Mouse (Mus musculus): ENCODE data around the gene Dctn1.
A peak's percentile ranks its signal among the peaks of the same experiment; 100 is the strongest.

Gene Dctn1

DNA sequence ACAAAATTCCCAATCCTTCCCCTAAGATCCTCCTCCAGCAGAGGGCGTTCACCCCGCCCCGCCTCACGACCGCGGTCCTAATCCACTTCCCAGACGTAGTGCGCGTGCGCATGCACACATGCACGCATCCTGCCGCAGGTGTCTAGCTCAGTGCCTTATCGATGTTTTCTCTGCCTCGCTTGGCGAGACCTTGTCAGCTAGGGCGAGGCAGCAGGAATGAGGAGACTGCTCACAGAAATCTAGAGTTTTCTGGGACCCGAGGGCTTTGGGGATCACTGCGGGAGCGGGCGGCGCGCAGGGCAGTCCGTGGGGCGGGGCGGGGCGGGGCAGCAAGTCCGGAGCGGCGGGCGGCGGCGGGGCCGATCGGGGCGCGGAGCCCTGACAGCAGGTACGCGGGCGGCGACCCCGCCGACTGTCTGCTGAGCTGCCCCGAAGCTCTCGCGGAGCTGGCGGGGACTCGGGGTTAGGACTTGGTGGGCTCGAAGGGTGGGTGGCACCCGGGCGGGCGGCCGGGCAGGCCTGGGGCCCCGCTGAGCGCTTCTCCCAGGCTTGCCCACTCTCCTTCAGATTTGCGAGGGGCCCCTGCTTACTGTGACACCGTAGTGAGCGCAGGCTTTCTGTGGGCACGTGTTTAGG, at the start of gene Dctn1:
TSS of gene Dctn1 (plus strand) at position 314 of the 636 bp plus-strand sequence.
- peak; percentile 90 for DNase-seq (ENCODE audit: extremely low read depth, insufficient read length, low spot score)

DNA sequence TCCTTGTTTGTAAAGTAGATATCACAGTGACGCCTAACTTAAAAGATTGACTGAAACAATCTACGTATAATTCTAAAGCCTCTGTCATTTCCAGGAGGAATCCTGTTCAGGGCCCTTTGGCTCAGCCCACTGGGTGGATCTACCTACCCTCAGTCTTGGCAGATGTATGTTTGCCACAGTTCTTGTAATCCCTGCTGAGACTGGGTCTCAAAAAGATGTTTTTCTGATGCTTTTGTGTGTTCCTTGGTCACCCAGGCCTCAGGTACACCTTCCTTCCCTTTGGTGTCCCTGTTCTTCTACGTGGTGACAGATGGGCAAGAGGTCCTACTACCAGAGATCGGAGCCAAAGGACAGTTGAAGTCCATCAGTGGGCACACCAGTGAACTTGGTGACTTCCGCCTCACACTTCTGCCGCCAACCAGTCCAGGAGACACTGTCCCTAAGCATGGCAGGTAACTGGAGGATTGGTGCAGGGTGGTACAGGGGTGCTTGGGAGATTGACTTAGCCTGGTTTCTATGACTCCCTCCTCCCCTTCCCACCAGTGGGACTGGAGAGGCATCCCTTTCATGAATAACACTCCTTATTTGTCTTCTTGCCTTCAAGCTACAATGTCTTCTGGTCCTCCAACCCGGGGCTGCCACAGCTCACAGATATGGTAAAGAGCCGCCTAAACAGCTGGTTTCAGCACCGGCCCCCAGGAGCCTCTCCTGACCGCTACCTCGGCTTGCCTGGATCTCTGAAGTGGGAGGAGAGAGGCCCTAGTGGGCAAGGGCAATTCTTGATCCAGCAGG, 49.2 kb upstream of the Dctn1 start:
- no peak for DNase-seq (ENCODE audit: extremely low read depth, insufficient read length, low spot score)

DNA sequence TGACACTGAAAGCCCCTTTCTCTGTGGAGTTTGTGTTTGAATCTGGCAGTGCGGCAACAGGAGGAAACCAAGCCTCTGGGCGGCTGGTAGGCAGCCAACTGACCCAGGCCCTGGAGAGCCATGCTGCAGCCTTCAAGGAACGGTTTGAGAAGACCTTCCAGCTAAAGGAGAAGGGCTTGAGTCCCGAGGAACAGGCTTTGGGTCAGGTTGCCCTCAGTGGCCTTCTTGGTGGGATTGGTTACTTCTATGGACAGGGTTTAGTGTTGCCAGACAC, 48.6 kb upstream of the Dctn1 start:
- DNase-seq (ENCODE audit: extremely low read depth, insufficient read length, low spot score), result no peak

DNA sequence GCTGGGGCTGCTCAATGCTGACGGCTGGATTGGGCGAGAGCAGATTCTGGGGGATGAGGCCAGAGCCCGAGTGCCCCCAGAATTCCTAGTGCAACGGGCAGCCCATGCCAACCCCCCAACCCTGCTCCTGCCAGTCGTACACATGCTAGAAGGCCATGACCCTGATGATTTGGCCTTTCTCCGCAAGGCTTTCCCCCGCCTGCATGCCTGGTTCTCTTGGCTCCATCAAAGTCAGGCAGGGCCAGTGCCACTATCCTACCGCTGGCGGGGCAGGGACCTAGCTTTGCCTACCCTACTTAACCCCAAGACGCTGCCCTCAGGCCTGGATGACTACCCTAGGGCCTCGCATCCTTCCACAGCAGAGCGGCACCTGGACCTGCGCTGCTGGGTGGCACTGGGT, 48.1 kb upstream of the Dctn1 start:
- no peak for DNase-seq (ENCODE audit: extremely low read depth, insufficient read length, low spot score)

DNA sequence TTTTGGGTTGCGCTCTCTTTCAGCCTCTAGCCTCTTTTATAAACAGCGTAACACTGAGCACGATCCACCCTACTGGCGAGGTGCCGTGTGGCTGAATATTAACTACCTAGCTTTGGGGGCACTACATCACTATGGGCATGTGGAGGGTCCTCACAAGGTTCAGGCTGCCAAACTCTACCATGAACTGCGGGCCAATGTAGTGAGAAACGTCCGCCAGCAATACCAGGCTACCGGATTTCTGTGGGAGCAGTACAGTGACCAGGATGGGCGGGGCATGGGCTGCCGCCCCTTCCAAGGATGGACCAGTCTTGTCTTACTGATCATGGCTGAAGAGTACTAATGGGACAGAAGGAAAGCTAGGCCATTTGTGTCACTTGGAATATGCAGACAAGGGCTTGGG, 47.4 kb upstream of the Dctn1 start:
- DNase-seq (ENCODE audit: extremely low read depth, insufficient read length, low spot score), result no peak

DNA sequence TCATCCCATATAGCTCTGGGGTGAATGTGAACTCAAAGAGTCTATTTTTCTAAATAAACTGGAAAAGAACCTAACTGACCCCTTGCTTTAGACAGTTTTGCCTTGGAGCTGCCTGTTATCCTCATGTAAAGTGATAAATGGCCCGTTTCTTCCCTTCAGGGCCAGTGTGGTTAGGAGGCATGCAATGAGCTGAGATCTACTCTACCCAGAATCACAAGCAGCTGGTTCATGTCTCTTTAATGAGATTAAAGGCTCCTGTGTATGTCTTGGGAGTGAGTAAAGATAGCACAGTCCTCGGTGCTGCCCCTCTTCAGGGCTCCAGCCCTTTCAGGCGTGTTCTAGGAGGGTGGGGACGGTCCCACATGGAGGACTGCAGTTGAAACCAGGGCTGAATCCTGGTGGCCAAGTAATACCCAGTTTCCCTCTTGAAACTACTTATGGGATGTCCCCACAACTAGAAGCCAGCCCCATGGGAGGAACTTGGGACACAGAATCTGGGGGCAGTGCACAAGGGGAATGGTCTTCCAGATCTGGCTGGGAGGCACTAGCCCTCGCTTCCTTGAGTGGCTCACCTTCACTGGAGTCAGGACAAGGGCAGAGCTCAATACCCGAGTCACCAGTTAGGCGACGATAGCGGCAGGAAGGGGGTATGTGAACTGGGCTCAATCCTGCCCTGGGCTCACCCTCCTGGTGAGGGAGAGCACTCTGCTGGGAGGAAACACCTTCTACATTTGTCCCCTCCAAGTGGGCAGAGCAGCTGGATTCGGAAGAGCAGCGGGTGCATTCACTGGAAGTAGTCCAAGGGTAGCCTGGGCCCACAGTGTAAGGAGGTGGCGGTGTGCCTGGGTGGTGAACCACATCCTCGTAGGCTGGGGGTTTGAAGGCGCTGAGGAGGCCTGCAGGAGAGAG, 46.6 kb upstream of the Dctn1 start:
- peak; percentile 49 for DNase-seq (ENCODE audit: extremely low read depth, insufficient read length, low spot score)

DNA sequence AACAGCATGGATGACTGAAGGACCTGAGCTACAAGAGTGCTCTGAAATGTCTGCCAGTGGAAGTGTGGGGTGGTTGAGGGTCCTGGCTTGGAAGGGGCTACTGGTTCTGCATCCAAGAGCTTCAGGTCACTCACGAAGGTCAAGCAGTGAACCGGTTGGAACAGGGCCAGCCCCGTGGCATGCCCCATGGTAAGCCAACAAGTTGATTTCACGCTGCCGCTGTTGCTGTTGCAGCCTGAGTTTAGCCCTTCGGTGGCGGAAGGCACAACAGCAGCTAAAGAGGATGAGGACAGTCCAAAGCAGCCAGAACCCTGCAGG, 46.0 kb upstream of the Dctn1 start:
- no peak for DNase-seq (ENCODE audit: extremely low read depth, insufficient read length, low spot score)

DNA sequence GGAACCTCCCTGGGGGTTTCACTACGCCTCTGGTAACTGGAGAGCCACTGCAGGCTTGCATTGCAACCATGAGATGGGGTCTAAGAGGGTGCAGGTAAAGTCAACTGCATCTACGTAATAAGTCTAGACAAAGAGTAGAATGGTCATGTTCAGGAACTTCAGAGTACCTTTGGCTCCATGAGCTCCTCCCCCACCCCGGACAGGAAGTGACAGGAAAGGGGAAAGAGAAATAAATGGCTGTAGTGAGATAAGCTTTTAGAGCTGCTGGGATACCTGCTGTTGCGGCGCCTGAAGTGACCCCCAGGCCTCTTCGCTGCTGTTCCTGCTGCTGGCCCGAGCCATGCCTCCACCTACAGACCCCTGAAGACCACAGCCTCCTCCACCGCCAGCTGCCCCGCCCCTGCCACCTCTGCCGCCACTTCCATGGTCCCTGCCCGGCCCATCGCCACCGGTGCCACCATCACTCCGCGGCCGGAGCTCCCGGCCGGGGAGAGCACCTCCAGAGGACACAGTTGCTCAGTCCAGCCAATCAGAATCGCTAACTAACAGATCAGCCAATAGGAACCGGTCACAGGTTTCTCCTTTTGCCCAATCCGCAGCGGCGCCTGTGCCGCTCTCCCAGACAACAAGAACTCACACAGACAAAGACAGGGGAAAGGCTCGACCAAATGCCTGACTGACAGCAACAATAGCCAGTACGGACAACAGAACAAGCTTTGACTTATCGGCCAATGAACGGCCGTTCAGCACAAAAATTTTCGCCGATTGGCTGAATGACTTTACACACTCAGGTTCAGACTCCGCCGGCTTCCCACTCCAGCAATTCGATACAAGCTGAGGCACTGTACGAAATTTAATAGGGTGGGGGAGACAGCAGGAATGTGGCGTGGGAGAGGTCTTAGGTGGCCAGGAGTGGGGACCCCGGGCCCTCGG, 44.5 kb upstream of the Dctn1 start, which contains the start of gene Wbp1:
TSS of gene Wbp1 (minus strand) at position 630 of the 933 bp plus-strand sequence.
- peak; percentile 92 for DNase-seq (ENCODE audit: extremely low read depth, insufficient read length, low spot score)

DNA sequence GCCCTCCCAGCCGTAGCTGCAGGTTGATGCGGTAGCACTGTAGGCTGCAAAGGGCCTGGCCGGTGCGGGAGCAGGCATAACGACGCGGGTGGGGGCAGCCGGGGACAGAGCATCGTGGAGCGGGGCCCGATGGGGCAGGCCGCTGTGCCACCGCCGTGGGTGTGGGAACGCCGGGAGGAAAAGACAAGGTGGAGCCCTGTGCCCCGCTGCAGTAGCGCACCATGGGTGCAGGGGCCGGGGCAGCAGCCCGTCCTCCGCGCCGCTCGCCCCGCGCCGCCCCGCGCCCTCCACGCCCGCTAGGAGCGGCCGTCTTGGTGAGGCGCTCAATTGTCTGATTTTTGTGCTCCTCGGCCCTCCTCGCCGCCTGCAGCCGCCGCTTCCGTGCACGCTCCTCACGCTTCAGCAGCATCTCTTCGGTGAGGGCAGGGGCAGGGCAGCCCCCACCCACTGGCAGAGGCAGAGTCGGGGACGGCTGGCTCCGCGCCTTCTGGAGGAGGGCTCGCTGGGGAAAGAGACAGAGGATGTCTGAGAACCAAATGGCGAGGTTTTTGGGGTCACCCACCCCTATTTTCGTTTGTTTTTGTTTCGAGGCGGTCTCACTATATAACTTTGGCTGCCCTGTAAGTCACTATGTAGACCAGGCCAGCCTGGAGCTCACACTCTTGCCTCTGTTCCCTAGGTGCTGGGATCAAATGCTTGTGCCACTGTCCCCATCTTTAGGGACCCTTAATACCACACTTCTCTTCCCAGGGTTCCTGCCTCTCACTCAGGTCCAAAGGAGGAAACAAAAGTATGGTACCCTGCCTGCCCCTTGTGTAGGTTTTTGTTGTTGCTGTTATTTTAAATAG, 43.6 kb upstream of the Dctn1 start:
- DNase-seq (ENCODE audit: extremely low read depth, insufficient read length, low spot score), result no peak

DNA sequence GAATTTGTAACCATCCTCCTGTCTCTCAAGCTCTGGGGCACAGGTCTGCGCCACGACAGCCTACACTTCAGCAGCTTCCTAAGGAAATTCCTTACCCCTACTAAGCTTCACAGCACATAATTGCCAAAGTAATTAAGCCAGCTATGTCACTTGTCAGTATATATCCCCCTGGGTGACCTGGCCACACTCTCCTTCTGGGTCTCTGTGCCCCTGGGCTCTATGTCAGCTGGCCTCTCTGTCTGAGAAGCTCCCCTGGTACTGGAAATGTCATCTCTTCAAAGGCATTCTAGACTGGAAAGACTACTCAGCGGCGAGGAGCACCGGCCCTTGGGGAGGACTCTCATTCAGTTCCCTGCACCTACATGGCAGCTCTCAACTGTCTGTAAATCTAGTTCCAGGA, 42.8 kb upstream of the Dctn1 start:
- no peak for DNase-seq (ENCODE audit: extremely low read depth, insufficient read length, low spot score)

DNA sequence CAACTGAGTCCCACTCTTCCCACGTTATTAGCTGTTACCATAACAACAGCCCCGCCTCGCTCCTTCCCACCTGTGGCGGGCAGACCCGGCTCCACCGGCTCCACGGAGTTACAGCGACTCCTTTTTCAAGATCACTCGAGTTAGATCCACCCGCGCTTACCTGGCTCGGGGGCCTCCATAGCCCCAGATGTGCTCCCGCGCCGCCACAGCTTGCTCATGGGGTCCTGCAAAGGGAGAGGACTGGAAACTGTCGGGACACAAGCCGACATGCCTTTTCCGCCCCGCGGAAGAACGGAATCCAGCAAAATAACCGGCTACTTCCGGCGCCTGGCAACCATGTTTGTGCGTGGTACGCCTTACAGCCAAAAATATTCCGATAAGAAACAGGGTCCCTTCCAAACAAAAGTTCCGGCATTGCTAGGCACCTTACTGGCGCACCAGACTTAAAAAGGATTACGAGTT, 40.8 kb upstream of the Dctn1 start:
- peak; percentile 86 for DNase-seq (ENCODE audit: extremely low read depth, insufficient read length, low spot score)

DNA sequence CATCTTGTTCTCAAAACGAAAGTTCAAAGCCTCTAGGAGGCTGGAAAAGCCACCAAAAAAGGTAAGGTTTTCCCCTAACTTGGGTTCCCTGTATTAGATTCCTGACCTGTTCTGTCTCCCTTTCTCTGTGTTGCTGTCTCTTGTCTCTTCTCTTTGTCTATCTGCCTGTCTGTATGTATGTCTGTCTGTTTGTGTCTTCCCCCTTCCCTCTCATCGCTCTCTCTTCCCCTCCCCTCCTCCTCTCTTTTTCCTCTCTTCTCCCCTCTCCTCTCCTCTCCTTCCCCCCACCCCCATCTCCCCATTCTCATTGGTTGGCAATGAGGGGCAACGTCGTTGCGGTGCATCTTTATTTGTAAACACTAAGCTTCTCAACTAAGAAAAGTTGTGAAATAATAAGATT, 40.4 kb upstream of the Dctn1 start, which contains the start of gene Ino80b:
TSS of gene Ino80b (minus strand) at position 101 of the 400 bp plus-strand sequence.
- DNase-seq (ENCODE audit: extremely low read depth, insufficient read length, low spot score), result no peak

DNA sequence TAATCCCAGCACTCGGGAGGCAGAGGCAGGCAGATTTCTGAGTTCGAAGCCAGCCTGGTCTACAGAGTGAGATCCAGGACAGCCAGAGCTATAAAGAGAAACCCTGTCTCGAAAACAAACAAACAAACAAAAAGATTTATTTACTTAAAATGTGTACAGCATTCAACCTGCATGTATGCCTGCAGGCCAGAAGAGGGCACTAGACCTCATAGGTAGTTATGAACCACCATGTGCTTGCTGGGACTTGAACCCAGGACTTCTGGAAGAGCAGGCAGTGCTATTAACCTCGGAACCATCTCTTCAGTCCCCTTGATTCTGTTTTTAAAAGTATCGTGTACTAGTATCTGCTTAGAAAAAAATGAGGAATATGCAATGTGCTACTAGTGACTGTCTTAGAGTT, 38.3 kb upstream of the Dctn1 start:
- no peak for DNase-seq (ENCODE audit: extremely low read depth, insufficient read length, low spot score)

DNA sequence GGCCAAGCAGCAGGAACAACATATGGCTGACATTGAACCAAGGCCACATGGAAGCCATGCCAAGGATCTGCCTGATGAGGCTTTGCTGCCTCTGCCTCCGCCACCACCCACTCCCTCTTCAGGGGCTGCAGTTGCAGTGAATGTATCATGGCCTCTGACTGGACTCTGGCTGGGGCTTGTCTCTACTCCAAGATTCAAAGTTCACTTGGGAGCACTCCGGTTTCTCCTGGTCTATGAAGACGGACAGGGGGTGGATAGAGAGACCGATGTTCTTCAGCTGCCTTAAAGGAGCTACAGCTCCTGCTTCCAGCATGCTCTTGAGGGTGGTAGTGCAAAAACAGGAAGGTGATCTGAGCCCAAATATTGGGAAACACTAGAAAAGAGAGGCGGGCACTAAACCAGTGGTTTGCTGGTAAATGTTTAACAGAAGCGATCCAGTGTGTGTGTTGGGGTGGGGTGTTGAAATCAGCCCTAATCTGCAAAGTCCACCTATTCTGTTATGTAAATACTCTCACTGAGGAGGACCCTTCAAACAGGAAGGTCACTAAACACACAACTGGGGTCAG, 34.2 kb upstream of the Dctn1 start:
- no peak for DNase-seq (ENCODE audit: extremely low read depth, insufficient read length, low spot score)

DNA sequence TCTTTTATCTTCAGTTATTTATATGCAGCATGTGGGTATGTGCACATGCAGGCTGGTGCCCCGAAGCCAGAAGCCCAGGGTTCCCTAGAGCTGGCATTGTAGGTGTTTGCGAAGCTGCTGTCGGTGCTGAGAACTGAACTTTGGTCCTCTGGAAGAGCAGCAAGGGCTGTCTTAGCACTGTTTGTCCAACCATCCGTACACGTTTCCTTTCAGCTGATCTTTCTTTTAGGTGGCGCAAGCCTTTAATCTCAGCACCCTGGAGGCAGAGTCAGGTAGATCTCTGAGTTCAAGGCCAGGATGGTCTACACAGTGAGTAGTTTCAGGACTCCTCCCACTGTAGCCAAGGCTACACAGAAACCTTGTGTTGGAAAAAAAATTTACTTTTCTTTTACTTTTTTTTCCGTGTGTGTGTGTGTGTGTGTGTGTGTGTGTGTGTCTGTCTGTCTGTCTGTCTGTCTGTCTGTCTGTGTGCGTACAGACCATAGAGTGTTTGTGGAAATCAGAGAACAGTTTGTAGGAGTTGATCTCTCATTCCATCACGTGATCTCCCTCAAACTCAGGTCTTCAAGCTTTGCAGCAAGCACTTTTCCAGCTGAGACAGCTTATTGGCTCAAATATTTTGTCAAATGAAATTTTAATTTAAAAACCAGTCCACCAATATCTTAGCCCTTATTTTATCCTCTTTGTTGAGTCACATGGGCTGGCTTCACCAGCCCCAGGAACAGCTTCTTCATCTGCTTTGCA, 33.4 kb upstream of the Dctn1 start:
- DNase-seq (ENCODE audit: extremely low read depth, insufficient read length, low spot score), result no peak

DNA sequence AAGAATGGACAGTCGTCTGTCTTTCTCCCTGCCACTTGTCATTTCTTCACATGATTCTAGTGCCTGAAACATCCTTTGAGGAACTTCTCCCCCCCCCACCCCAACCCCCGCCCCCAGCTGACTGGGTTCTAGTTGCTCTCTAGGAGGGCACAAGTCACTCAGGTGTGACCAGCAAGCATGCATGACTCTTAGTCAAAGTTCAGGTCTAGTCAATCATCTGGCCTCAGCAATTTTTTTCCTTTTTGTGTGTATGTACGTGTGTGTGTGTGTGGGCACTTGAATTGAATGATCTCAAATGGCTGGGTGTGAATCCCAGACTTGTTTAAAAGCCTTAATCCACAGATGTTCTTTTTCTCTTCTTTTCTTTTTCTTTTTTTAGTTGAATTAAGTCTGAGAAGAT, 31.5 kb upstream of the Dctn1 start:
- no peak for DNase-seq (ENCODE audit: extremely low read depth, insufficient read length, low spot score)

DNA sequence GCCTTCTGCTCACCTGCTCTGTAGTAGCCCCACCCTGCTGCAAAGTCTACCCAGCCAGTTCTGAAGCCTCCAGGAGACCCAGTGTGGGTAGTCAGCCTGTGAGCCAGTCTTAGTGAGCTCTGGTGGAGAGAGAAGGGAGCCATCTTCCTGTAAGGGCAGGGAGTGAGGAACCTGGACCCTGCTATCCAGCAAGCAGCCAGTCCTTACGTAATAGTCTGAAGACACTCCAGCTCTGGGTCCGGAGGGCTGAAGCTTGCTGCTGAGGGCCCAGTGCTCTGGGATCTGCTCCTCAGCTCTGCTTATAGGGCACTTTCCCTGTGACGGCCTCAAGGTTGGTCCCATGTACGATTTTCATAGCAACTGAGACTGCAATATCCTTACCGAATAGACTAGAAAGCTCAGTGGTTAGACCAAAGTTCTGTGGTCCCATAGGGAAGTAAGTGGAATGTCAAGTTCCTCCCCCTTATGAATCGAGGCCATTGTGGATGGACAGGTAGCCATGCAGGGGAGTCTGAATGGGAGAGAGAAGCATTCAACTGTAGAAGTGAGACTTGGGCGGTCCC, 30.7 kb upstream of the Dctn1 start, which contains the start of gene Rtkn:
TSS of gene Rtkn (plus strand) at position 513 of the 563 bp plus-strand sequence.
- no peak for DNase-seq (ENCODE audit: extremely low read depth, insufficient read length, low spot score)

DNA sequence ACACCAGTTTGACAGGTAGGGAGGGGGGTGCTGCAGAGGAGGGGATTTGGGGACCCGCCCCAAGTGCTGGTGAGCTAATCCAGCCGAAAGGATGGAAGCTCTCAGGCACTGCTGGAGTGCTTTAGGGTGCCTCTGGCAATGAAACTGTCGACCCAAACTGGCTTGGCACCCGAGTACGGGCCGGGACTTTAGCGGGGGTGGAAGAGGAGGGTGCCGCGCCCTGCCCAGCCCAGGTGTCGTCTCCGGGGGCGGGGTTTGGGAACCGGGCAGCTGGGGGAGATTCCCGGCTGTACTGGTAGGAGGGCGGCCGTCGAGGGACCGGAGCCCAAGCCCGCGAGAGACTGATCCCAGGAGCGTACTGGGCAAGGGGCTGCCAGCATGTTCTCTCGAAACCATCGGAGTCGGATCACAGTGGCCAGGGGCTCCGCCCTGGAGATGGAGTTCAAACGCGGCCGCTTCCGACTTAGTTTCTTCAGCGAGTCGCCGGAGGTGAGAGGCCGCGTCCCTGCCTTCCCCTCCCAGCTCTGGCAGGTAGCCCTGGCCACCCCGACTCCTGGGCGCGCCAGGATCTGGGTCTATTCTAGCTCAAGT, 30.1 kb upstream of the Dctn1 start:
- peak; percentile 73 for DNase-seq (ENCODE audit: extremely low read depth, insufficient read length, low spot score)
